Mouse (Mus musculus) limb, embryonic 10.5 days (tissue): ENCODE results near the gene Pqbp1. TPM values are rescaled to one million over a fixed set of nuclear protein-coding genes. Genes with fewer than 3 reads are reported as not detected.

ENCODE experiments used
- DNase-seq: peaks from one replicate; pipeline ENCODE4 v3.0.0-alpha.2; 2017; ENCODE audit warnings: low spot score
- H3K27ac ChIP-seq: fragments of 300-500 bp; sonication (generic); 2 replicates; pipeline ENCODE4 v1.5.1; 2016; ENCODE audit warnings: mild to moderate bottlenecking
- H3K27me3 ChIP-seq: fragments of 300-500 bp; sonication (generic); 2 replicates; pipeline ENCODE4 v1.6.1; 2016; ENCODE audit warnings: low read depth, mild to moderate bottlenecking; ENCODE audit not compliant: poor library complexity, severe bottlenecking
- H3K36me3 ChIP-seq: fragments of 300-500 bp; sonication (generic); 2 replicates; pipeline ENCODE4 v1.6.1; 2016; ENCODE audit warnings: mild to moderate bottlenecking, moderate library complexity
- H3K4me1 ChIP-seq: fragments of 300-500 bp; sonication (generic); 2 replicates; pipeline ENCODE4 v1.6.1; 2016
- H3K4me3 ChIP-seq: fragments of 300-500 bp; sonication (generic); 2 replicates; pipeline ENCODE4 v1.5.1; 2016; ENCODE audit warnings: mild to moderate bottlenecking, moderate library complexity
- H3K9me3 ChIP-seq: fragments of 300-500 bp; sonication (generic); replicated peaks from 2 replicates; pipeline ENCODE4 v1.6.1; 2016; ENCODE audit warnings: mild to moderate bottlenecking
- WGBS: fragments of 180-500 bp; shearing (Covaris S2); methylation state at CpG from one replicate; pipeline ENCODE4 v1.1.7; 2016; 5-methylcytosine and 5-hydroxymethylcytosine counted together
- polyA plus RNA-seq: library from polyadenylated mRNA; unstranded; fragments of >200 nt; fragmentation: Nextera tagmentation; extraction: Ambion mirVana; gene quantifications from 2 replicates; pipeline ENCODE4 v1.2.1, GENCODE M21; 2016

Pqbp1 gene
- 131 and 140 TPM in 2 replicates for polyA plus RNA-seq

DNA sequence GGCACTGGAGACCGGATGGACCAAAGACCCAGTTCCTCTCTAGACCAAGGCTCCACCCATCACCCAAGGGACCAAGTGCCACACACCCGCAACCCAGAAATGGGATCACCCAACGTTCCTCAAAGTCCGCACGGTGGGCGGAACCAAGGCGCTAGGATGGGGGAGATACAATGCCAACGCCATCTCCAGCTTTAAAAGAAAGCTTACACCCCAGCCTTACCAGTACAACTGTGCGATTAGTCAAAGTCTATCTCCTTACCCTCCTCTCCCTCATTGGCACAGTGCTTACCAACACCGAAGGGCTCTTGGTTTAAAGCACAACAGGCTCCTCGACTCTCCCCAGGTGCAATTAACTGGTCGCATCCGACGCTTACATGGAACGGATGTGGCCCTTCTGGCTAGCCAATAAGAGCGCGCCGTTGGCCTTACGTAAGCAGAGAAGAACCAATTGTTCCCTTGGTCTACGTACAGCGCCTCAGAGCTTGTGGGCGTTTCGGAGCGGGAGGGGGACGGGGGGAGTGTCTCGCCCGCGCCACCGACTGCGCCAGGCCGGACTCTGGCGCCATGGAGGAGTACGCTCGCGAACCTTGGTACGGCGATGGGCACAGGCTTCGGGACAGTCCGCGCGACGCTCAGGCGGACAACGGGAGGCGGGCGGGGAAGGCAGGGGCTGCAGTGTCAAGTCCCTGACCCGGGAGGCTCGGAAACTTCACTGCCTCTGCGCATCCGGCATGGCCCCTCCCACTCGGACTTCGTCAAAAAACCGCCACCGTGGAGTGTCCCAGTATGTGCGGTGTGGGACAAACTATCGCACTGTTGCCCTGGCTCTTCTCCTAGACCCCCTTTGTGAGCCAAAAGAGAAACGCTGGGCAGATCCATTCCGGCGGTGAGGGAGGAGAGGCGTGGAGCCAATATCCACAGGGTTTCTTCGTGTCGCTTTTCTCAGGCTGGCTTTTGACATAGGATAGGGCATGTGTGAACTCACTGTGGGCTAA lies at the start of gene Pqbp1, which contains the start of gene Timm17b:
Gene Pqbp1, minus strand, starts transcription at position 390 of the 995 bp plus-strand sequence.
Gene Timm17b, plus strand, starts transcription at position 478 of the 995 bp plus-strand sequence.
- no peaks in the 10 kb centered on the region for H3K9me3 ChIP-seq
- H3K27ac ChIP-seq, result peak within 1 kb of the TSS; percentile 86
- DNase-seq, result peak; percentile 81
- 0 out of 2 replicates have a peak, but pooled peaks cover 4% of the 10 kb centered on the region for H3K4me1 ChIP-seq
- WGBS, result 12% methylated on average over 62 of the region's 62 CpGs
- peak within 1 kb of the TSS; percentile 64 for H3K4me3 ChIP-seq
- H3K27me3 ChIP-seq, result no peaks in the 10 kb centered on the region
- H3K36me3 ChIP-seq, result peaks cover 33% of the 10 kb centered on the region

DNA sequence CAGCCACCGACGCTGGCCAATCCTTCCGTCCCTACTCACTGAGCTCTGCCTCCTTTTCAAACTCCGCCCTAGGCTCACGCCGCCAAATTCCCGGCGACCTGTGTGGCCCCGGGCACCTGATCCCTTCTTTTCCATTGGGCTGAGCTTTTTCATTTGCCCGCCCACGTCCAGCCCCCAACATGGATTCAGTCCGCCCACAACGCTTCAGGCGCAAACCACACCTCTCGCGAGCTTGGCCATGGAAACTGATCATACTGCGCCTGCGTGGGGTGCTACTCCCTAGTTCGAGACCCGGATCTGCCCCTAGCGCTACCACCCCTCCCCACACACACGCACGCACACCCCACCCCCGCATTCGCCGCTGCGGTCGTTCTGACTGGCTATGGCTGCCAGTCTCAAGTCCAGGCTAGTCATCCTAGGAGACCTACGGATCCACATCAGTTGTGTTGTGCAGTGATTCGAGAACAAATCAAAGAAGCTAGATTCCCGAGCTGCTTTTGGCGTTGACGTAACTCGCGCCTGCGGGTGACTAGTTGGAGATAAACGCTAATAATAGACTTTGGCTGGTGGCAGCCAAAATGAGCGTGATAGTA lies 48.9 kb upstream of the Pqbp1 start:
- H3K4me1 ChIP-seq, result no peaks in the 10 kb centered on the region
- H3K9me3 ChIP-seq, result no peaks in the 10 kb centered on the region
- H3K4me3 ChIP-seq, result peak overlapping the region; percentile 57
- 13% methylated on average over 38 of the region's 38 CpGs for WGBS
- H3K27me3 ChIP-seq, result no peaks in the 10 kb centered on the region
- 0 out of 2 replicates have a peak, but pooled peaks cover 4% of the 10 kb centered on the region for H3K36me3 ChIP-seq
- peak overlapping the region; percentile 85 for H3K27ac ChIP-seq
- DNase-seq, result peak; percentile 87

- Histone ChIP-seq H3K27me3 (no peaks in the 10 kb centered on the region), H3K4me3 (peak within 1 kb of the TSS; percentile 57), H3K9me3 (no peaks in the 10 kb centered on the region), H3K27ac (peak within 1 kb of the TSS; percentile 85), H3K4me1 (no peaks in the 10 kb centered on the region), H3K36me3 (0 out of 2 replicates have a peak, but pooled peaks cover 4% of the 10 kb centered on the region)
- peak; percentile 46 for DNase-seq
- 17% methylated on average over 36 of the region's 37 CpGs for WGBS
These were observed 48.2 kb upstream of the Pqbp1 start, which contains the start of gene Hdac6 for GRCm38 (mm10) chrX:7947108-7947899. TSS of gene Hdac6 (minus strand) at chrX:7947889.

- Histone ChIP-seq H3K4me1 (no peaks in the 10 kb centered on the region), H3K27ac (no peak overlapping the region), H3K27me3 (no peaks in the 10 kb centered on the region), H3K9me3 (no peaks in the 10 kb centered on the region), H3K36me3 (peaks cover 11% of the 10 kb centered on the region), H3K4me3 (no peak overlapping the region)
- DNase-seq, result no peak
- 54% methylated on average over 8 of the region's 8 CpGs for WGBS
These were observed 46.5 kb upstream of the Pqbp1 start for GRCm38 (mm10) chrX:7945618-7946017.

DNA sequence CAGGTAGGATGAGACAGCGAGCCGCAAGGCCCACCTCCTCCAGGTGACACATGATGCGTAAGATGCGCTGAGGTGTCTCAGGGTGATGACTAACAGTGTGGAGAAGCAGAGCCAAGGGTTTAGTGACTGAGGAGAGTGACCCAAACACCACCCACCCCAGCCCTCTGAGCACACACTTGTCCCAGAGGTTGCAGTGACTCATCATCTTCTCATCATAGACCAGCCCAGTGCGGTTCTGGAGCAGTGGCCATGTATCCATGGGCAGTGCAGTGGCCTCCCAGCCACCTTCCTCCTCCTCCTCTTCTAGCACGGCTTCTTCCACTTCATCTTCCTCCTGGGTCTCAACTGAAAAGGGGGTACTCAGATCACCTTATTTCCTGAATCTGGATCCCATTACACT lies 38.6 kb upstream of the Pqbp1 start:
- Histone ChIP-seq H3K27me3 (no peaks in the 10 kb centered on the region), H3K4me3 (no peak overlapping the region), H3K36me3 (peaks cover 54% of the 10 kb centered on the region), H3K27ac (no peak overlapping the region), H3K4me1 (no peaks in the 10 kb centered on the region), H3K9me3 (no peaks in the 10 kb centered on the region)
- 94% methylated on average over 6 of the region's 6 CpGs for WGBS
- no peak for DNase-seq

- H3K36me3 ChIP-seq, result peaks cover 60% of the 10 kb centered on the region
- 24% methylated on average over 11 of the region's 11 CpGs for WGBS
- H3K4me1 ChIP-seq, result no peaks in the 10 kb centered on the region
- no peak overlapping the region for H3K27ac ChIP-seq
- H3K27me3 ChIP-seq, result no peaks in the 10 kb centered on the region
- H3K9me3 ChIP-seq, result no peaks in the 10 kb centered on the region
- no peak for DNase-seq
- no peak overlapping the region for H3K4me3 ChIP-seq
These were observed 37.8 kb upstream of the Pqbp1 start for GRCm38 (mm10) chrX:7936874-7937273.

DNA sequence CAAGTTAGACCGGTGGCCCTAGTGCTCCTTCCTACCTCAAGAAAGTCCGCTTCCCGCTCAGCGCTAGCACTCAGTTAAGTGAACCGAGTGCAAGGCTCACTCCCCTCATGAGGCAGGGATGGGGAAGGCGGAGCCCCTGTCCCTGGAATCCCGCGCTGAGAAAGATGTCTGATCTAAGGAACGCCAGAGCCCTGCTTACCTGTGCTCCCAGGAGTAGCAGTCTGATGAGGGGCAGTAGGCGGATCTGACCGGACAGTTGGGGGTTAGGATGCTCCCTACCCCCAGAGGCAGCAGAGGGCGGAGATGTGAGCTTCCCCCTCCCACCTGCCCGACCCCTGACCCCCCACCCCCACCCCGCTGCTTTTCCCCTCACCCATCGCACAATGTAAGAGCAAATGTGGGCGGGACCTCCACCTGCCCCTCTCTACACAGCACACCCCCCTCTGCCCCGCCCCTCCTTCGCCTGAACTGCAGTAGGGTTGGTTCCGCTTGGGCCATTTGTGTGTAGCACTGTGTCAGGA lies 29.3 kb upstream of the Pqbp1 start, which contains the start of gene Eras:
Gene Eras, minus strand, starts transcription at position 338 of the 521 bp plus-strand sequence.
- Histone ChIP-seq H3K4me1 (no peaks in the 10 kb centered on the region), H3K27ac (no peak within 1 kb of the TSS), H3K9me3 (0 out of 2 replicates have a peak, but pooled peaks cover 2% of the 10 kb centered on the region), H3K36me3 (peaks cover 42% of the 10 kb centered on the region), H3K27me3 (peaks cover 65% of the 10 kb centered on the region), H3K4me3 (no peak within 1 kb of the TSS)
- WGBS, result 14% methylated on average over 19 of the region's 19 CpGs
- DNase-seq, result no peak

DNA sequence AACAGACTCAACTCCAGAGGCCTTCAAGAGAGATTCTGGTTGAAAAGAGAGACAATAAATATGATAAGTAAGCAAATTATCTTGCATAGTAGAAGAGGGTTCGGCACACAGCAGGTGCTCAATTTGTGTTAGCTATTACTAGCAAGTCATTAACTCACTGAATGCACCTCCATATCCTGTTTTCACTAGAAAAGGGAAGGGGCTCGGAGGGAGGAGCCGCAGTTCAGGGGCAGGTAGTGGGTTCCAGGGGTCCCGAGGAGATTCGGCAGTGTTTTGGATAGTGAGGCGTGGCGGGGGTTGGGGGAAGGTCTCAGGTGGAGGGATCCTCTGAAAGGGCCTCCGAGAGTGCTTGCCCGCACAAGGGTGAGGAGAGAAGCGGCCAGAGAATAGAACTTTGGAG lies 28.0 kb upstream of the Pqbp1 start:
- 0 out of 2 replicates have a peak, but pooled peaks cover 2% of the 10 kb centered on the region for H3K9me3 ChIP-seq

DNA sequence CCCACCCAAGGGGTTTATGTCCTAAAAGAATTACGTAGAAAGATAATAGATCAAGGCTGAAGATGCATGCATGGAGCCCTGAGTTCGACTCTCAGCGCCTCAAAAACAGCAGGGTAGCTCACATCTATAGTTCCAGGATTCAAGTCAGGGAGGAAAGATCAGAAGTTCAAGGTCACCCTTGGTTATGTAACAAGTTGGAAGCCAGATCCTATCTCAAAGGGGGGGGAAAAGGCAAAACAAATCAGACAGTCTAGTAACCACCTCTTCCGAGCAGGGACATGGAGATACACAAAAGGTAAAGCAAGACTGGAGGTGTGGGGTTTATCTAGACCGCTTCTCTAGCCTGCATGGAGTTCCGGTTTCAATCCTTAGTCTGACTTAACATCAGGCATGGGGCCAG lies 27.2 kb upstream of the Pqbp1 start:
- no peak overlapping the region for H3K27ac ChIP-seq
- H3K4me3 ChIP-seq, result no peak overlapping the region
- WGBS, result 70% methylated on average over 6 of the region's 6 CpGs
- peaks cover 85% of the 10 kb centered on the region for H3K27me3 ChIP-seq
- H3K36me3 ChIP-seq, result peaks cover 23% of the 10 kb centered on the region
- H3K9me3 ChIP-seq, result 0 out of 2 replicates have a peak, but pooled peaks cover 2% of the 10 kb centered on the region
- H3K4me1 ChIP-seq, result peaks cover 6% of the 10 kb centered on the region; the same call in 1 of the 2 replicates
- no peak for DNase-seq

More for the DNA sequence above, 28.0 kb upstream of the Pqbp1 start:
- Histone ChIP-seq H3K4me3 (no peak overlapping the region), H3K27ac (no peak overlapping the region), H3K36me3 (peaks cover 31% of the 10 kb centered on the region), H3K27me3 (peaks cover 77% of the 10 kb centered on the region), H3K4me1 (peaks cover 3% of the 10 kb centered on the region; the same call in 1 of the 2 replicates)
- no peak for DNase-seq
- 17% methylated on average over 10 of the region's 10 CpGs for WGBS

- H3K27me3 ChIP-seq, result peaks cover 91% of the 10 kb centered on the region
These were observed 23.0 kb upstream of the Pqbp1 start for GRCm38 (mm10) chrX:7922032-7922431.

DNA sequence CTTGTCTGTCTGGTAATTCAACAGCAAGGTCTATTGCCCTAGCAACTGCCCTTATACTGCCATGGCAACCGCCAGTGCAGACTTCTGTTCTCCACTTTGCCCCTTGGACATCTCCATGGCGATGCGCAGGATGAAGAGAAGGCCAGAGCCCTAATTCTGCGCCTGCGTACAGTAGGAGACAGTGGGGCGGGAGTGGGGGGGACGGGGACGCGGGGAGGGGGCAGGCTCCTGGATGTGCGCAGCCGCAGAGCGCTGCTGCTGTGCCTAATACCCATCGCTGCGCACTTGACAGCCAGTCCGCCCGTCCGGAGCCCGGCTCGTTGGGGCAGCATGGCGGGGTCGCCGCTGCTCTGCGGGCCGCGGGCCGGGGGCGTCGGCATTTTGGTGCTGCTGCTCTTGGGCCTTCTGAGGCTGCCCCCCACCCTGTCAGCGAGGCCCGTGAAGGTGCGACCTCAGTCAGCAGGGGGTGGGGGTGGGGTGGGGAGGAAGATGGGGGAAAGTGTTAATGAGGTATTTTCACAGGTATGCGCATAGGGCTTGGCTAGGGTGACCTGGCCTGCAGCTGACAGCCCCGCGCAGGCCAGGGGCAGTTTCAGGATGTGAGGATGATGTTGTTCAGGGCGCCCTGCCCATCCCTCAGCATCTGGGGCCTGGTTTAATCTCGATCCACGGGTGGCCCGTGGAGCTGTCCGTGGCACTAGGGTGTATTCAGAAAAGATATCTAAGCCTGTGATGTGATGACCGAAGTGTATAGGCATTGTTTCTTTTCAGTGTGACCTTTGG lies 20.7 kb upstream of the Pqbp1 start, which contains the start of gene Pcsk1n:
Gene Pcsk1n, plus strand, starts transcription at position 222 of the 783 bp plus-strand sequence.
- H3K27me3 ChIP-seq, result peaks cover 68% of the 10 kb centered on the region
- DNase-seq, result peak; percentile 33
- H3K27ac ChIP-seq, result no peak within 1 kb of the TSS

More at GRCm38 (mm10) chrX:7922032-7922431, 23.0 kb upstream of the Pqbp1 start:
- Histone ChIP-seq H3K4me3 (peak overlapping the region; percentile 36), H3K4me1 (peaks cover 12% of the 10 kb centered on the region), H3K27ac (no peak overlapping the region), H3K9me3 (no peaks in the 10 kb centered on the region), H3K36me3 (no peaks in the 10 kb centered on the region)
- WGBS, result 18% methylated on average over 27 of the region's 48 CpGs
- peak; percentile 47 for DNase-seq

More for the DNA sequence above, 20.7 kb upstream of the Pqbp1 start, which contains the start of gene Pcsk1n:
- peaks cover 12% of the 10 kb centered on the region for H3K4me1 ChIP-seq
- H3K9me3 ChIP-seq, result no peaks in the 10 kb centered on the region
- WGBS, result 16% methylated on average over 40 of the region's 40 CpGs
- H3K4me3 ChIP-seq, result peak within 1 kb of the TSS; percentile 41
- H3K36me3 ChIP-seq, result no peaks in the 10 kb centered on the region
